Mouse (Mus musculus): ENCODE data around the gene Pard3b. TPM values are rescaled to one million over a fixed set of nuclear protein-coding genes. Genes with fewer than 3 reads are reported as not detected.

The Pard3b gene
- polyA plus RNA-seq, 1 experiment = not detected

GRCm38 (mm10) chr1:62155970-62156369, 517.3 kb downstream of the Pard3b start:
- no peak for TF ChIP-seq CTCF (IDR thresholded peaks at IDR 0.05; ENCODE audit: insufficient read depth, low read depth, low read length)
- TF ChIP-seq POLR2A (IDR thresholded peaks at IDR 0.05; ENCODE audit: insufficient read depth, low read depth, low read length) = no peak
- no peak overlapping the region for H3K4me3 ChIP-seq (ENCODE audit: insufficient read depth, low read depth, low read length)
- H3K4me1 ChIP-seq (ENCODE audit: control insufficient read depth, insufficient read depth, low read length) = no peaks in the 10 kb centered on the region
- H3K27ac ChIP-seq (ENCODE audit: insufficient read depth, low read depth, low read length) = no peak overlapping the region
- WGBS = 74% methylated on average over 1 of the region's 1 CpGs

DNA sequence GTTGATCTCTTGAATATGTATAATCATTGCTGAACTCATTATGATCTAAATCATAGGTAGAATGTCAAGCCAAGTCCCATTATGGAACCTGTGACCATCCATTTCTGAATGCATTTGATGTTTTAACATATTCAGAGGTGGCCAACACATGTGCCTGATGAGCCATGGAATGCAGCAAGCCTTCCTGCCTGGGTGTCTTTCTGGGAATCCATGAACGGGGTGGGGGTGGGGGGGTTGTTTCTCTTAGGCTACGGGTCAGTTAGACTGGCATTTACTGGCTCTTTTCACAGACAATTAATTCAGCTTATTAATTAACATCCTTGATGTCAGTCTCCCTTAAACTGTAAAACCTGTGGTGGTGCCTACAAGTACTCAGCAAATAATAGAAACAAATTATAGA, 521.0 kb downstream of the Pard3b start:
- Histone ChIP-seq H3K27ac (ENCODE audit: insufficient read depth, low read depth, low read length) (no peak overlapping the region), H3K4me3 (ENCODE audit: insufficient read depth, low read depth, low read length) (no peak overlapping the region), H3K4me1 (ENCODE audit: control insufficient read depth, insufficient read depth, low read length) (no peaks in the 10 kb centered on the region)
- WGBS = 83% methylated on average over 2 of the region's 2 CpGs
- TF ChIP-seq CTCF (IDR thresholded peaks at IDR 0.05; ENCODE audit: insufficient read depth, low read depth, low read length) = no peak
- no peak for TF ChIP-seq POLR2A (IDR thresholded peaks at IDR 0.05; ENCODE audit: insufficient read depth, low read depth, low read length)

DNA sequence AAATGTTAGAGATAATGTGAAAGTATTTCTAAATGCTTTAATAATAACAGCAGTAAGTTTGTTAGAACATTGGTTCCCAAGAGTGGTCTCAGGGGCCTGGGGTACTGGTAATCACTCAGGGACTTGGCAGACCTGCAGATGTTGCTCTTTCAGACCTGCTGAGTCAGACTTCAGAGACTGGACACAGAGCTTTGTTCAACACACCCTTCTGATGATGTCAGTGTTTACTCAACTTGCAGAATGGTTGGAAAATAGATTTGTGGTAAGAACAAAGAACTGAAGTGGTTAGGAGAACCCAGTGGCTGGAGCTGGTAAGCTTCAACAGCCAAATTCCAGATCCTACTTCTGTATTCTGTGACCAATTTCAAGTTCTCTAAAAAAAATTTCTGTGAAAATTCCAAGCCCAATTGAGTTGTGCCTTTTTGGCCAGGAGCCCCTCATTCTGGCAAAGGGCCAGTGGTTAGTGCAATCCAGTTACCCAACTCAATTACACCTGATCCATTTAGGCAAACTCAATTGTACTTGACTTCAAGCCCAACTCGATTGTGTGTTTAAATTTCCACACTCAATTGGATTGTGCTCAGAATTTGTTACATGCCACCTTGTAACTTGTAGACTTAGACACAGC, 536.5 kb downstream of the Pard3b start:
- Histone ChIP-seq H3K4me1 (ENCODE audit: control insufficient read depth, insufficient read depth, low read length) (no peaks in the 10 kb centered on the region), H3K4me3 (ENCODE audit: insufficient read depth, low read depth, low read length) (no peak overlapping the region), H3K27ac (ENCODE audit: insufficient read depth, low read depth, low read length) (no peak overlapping the region)
- 52% methylated on average over 1 of the region's 1 CpGs for WGBS
- TF ChIP-seq POLR2A (IDR thresholded peaks at IDR 0.05; ENCODE audit: insufficient read depth, low read depth, low read length) (no peak), CTCF (IDR thresholded peaks at IDR 0.05; ENCODE audit: insufficient read depth, low read depth, low read length) (no peak)

GRCm38 (mm10) chr1:62181638-62182037, 543.0 kb downstream of the Pard3b start:
- Histone ChIP-seq H3K4me1 (ENCODE audit: control insufficient read depth, insufficient read depth, low read length) (no peaks in the 10 kb centered on the region), H3K4me3 (ENCODE audit: insufficient read depth, low read depth, low read length) (no peak overlapping the region), H3K27ac (ENCODE audit: insufficient read depth, low read depth, low read length) (no peak overlapping the region)
- TF ChIP-seq CTCF (IDR thresholded peaks at IDR 0.05; ENCODE audit: insufficient read depth, low read depth, low read length) = no peak
- no peak for TF ChIP-seq POLR2A (IDR thresholded peaks at IDR 0.05; ENCODE audit: insufficient read depth, low read depth, low read length)
- 54% methylated on average over 5 of the region's 5 CpGs for WGBS

- Histone ChIP-seq H3K27ac (ENCODE audit: insufficient read depth, low read depth, low read length) (no peak overlapping the region), H3K4me1 (ENCODE audit: control insufficient read depth, insufficient read depth, low read length) (no peaks in the 10 kb centered on the region), H3K4me3 (ENCODE audit: insufficient read depth, low read depth, low read length) (no peak overlapping the region)
- WGBS = 92% methylated on average over 3 of the region's 3 CpGs
- TF ChIP-seq CTCF (IDR thresholded peaks at IDR 0.05; ENCODE audit: insufficient read depth, low read depth, low read length) (no peak), POLR2A (IDR thresholded peaks at IDR 0.05; ENCODE audit: insufficient read depth, low read depth, low read length) (no peak)
These were observed 544.0 kb downstream of the Pard3b start for GRCm38 (mm10) chr1:62182634-62183033.

DNA sequence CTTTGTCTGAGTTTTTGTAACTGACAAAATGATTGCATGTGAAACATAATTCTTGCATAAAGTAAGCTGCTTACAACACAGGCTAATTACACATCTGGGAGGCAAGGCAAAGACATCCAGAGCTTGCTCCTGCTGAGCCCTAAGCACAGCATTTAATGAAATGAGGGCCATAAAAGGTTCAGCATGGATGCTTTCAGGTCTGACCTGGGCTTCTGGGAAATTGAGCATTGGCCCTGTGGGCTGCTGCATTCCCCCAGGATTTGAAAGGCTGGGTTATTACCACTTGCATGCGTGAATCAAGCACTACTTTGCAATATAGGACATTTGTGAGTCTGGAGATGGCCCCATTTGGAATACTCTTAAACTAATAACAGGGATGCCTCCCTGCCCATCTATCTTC, 552.2 kb downstream of the Pard3b start:
- no peak overlapping the region for H3K27ac ChIP-seq (ENCODE audit: insufficient read depth, low read depth, low read length)
- WGBS = 83% methylated on average over 1 of the region's 1 CpGs
- TF ChIP-seq CTCF (IDR thresholded peaks at IDR 0.05; ENCODE audit: insufficient read depth, low read depth, low read length) = no peak
- no peak for TF ChIP-seq POLR2A (IDR thresholded peaks at IDR 0.05; ENCODE audit: insufficient read depth, low read depth, low read length)
- no peak overlapping the region for H3K4me3 ChIP-seq (ENCODE audit: insufficient read depth, low read depth, low read length)
- H3K4me1 ChIP-seq (ENCODE audit: control insufficient read depth, insufficient read depth, low read length) = no peaks in the 10 kb centered on the region

- H3K4me3 ChIP-seq (ENCODE audit: insufficient read depth, low read depth, low read length) = no peak overlapping the region
- no peaks in the 10 kb centered on the region for H3K4me1 ChIP-seq (ENCODE audit: control insufficient read depth, insufficient read depth, low read length)
- TF ChIP-seq CTCF (IDR thresholded peaks at IDR 0.05; ENCODE audit: insufficient read depth, low read depth, low read length) (no peak), POLR2A (IDR thresholded peaks at IDR 0.05; ENCODE audit: insufficient read depth, low read depth, low read length) (no peak)
- no peak overlapping the region for H3K27ac ChIP-seq (ENCODE audit: insufficient read depth, low read depth, low read length)
- WGBS = 88% methylated on average over 8 of the region's 8 CpGs
These were observed 558.9 kb downstream of the Pard3b start for GRCm38 (mm10) chr1:62197515-62197914.

- no peak overlapping the region for H3K27ac ChIP-seq (ENCODE audit: insufficient read depth, low read depth, low read length)
- WGBS = 94% methylated on average over 1 of the region's 1 CpGs
- no peak for TF ChIP-seq POLR2A (IDR thresholded peaks at IDR 0.05; ENCODE audit: insufficient read depth, low read depth, low read length)
- TF ChIP-seq CTCF (IDR thresholded peaks at IDR 0.05; ENCODE audit: insufficient read depth, low read depth, low read length) = no peak
- H3K4me3 ChIP-seq (ENCODE audit: insufficient read depth, low read depth, low read length) = no peak overlapping the region
- H3K4me1 ChIP-seq (ENCODE audit: control insufficient read depth, insufficient read depth, low read length) = no peaks in the 10 kb centered on the region
These were observed 562.3 kb downstream of the Pard3b start for GRCm38 (mm10) chr1:62200919-62201318.

DNA sequence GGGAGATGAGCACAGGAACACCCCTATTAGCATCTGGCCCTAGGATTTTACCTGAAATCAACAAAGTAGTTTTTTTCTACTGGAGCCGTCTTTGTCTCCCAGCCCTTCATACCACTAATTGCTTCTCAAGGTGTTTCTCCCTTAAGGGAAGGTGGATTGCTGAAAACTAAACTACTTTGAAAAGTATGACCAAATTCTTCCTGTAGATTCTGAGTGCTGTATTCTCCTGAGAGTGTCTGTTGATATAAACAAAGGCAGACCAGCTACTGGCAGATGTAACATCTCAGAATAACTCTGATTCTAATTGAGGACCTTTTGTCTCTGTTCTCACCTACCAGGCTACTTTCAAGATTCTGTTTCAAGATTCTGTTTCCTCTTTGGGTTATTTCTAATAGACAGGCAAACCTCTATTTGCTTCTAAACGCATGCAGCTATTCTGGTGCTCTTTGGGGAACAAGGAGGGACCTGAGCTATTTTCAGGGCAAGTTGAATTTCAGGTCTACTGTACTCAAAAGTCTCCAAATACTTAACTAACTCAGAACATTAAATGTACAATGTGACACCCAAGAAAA, 563.1 kb downstream of the Pard3b start:
- WGBS = 82% methylated on average over 2 of the region's 2 CpGs
- TF ChIP-seq POLR2A (IDR thresholded peaks at IDR 0.05; ENCODE audit: insufficient read depth, low read depth, low read length) = no peak
- no peak for TF ChIP-seq CTCF (IDR thresholded peaks at IDR 0.05; ENCODE audit: insufficient read depth, low read depth, low read length)

More for the DNA sequence above, 563.1 kb downstream of the Pard3b start:
- Histone ChIP-seq H3K4me1 (ENCODE audit: control insufficient read depth, insufficient read depth, low read length) (no peaks in the 10 kb centered on the region), H3K27ac (ENCODE audit: insufficient read depth, low read depth, low read length) (no peak overlapping the region), H3K4me3 (ENCODE audit: insufficient read depth, low read depth, low read length) (no peak overlapping the region)
